Mouse (Mus musculus) liver, embryonic 13.5 days (tissue): ENCODE results near the gene Etv5. TPM values are rescaled to one million over a fixed set of nuclear protein-coding genes. Genes with fewer than 3 reads are reported as not detected.
"Not testable (repeated sequence)": the region's sequence is repeated elsewhere in the genome, so short reads cannot be mapped to it uniquely, and the experiment has no call there.

Source experiments
- ATAC-seq: fragments of 200-750 bp; cut with Nextera tagmentation; 2 replicates; pipeline ENCODE4 v1.8.0; 2017; ENCODE audit warnings: low read depth, mild to moderate bottlenecking, moderate number of reproducible peaks, moderate library complexity
- DNase-seq: peaks from one replicate; pipeline ENCODE4 v3.0.0; 2022
- H3K27ac ChIP-seq: fragments of 300-500 bp; sonication (generic); 2 replicates; pipeline ENCODE4 v1.5.1; 2015; ENCODE audit warnings: moderate library complexity, mild to moderate bottlenecking, inconsistent platforms
- H3K27me3 ChIP-seq: fragments of 300-500 bp; sonication (generic); 2 replicates; pipeline ENCODE4 v1.6.1; 2015; ENCODE audit warnings: mild to moderate bottlenecking, inconsistent platforms
- H3K36me3 ChIP-seq: fragments of 300-500 bp; sonication (generic); 2 replicates; pipeline ENCODE4 v1.6.1; 2015; ENCODE audit warnings: mild to moderate bottlenecking, inconsistent platforms
- H3K4me1 ChIP-seq: fragments of 300-500 bp; sonication (generic); replicated peaks from 2 replicates; pipeline ENCODE4 v1.6.1; 2015; ENCODE audit warnings: inconsistent platforms
- H3K4me2 ChIP-seq: fragments of 300-500 bp; sonication (generic); 2 replicates; pipeline ENCODE4 v1.6.1; 2015; ENCODE audit warnings: inconsistent platforms, mild to moderate bottlenecking, moderate library complexity
- H3K4me3 ChIP-seq: fragments of 300-500 bp; sonication (generic); replicated peaks from 2 replicates; pipeline ENCODE4 v1.5.1; 2015; ENCODE audit warnings: mild to moderate bottlenecking, inconsistent platforms
- H3K9ac ChIP-seq: fragments of 300-500 bp; sonication (generic); 2 replicates; pipeline ENCODE4 v1.6.1; 2015; ENCODE audit warnings: mild to moderate bottlenecking, inconsistent platforms
- H3K9me3 ChIP-seq: fragments of 300-500 bp; sonication (generic); replicated peaks from 2 replicates; pipeline ENCODE4 v1.6.1; 2016; ENCODE audit warnings: inconsistent platforms
- WGBS: fragments of 180-500 bp; shearing (Covaris S2); methylation state at CpG from one replicate; pipeline ENCODE4 v1.1.7; 2015; ENCODE audit not compliant: insufficient replicate concordance; 5-methylcytosine and 5-hydroxymethylcytosine counted together
- polyA plus RNA-seq: library from polyadenylated mRNA; unstranded; fragments of >200 nt; fragmentation: Nextera tagmentation; extraction: Ambion mirVana; gene quantifications from 2 replicates; pipeline ENCODE4 v1.2.1, GENCODE M21; 2015

Etv5 gene
- polyA plus RNA-seq, 1 experiment from 2014 or later: 3.7 TPM

GRCm38 (mm10) chr16:22390348-22390897, 49.1 kb downstream of the Etv5 start:
- Histone ChIP-seq H3K4me1 (no peaks in the 10 kb centered on the region), H3K9me3 (no peaks in the 10 kb centered on the region), H3K36me3 (no peaks in the 10 kb centered on the region), H3K4me2 (no peak overlapping the region), H3K4me3 (no peak overlapping the region), H3K9ac (no peak overlapping the region), H3K27me3 (no peaks in the 10 kb centered on the region), H3K27ac (no peak overlapping the region)
- no peak for DNase-seq
- ATAC-seq: no peak
- WGBS: 74% methylated on average over 9 of the region's 9 CpGs

DNA sequence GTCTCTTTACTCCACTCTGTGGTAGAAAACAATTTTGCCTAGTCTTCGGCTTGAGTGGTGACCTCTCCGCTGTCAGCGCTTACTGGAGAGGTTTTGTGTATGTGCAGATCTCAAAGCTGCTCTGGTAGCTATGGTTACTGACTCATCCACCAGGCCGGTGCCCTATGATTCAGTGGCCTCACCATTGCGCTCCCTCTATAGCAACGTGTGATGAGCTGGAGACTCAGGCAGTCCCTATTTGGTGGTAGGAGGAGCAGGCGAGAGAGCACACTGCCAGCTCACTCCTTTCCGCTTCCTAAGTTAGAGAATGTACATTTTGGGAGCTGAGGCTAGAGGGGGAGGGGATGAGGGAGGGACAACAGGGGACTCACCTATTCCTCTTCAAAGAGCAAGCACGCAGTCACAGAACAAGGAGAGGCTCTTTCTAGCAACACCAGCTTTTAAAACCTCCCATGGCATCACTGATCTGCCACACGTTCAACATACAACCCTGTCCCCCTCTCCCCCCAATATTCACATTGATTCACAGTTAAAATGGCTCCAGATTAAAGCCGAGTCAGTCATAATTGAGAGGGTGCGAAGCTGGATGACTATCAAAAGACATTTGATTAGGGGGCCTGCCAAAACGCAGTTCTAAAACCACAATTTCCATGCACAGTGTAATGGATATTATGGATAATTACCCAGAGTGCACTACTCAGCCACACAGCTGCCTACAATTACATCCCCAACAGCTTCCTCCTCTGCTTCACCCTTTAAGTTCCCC, 50.2 kb downstream of the Etv5 start:
- no peaks in the 10 kb centered on the region for H3K4me1 ChIP-seq
- DNase-seq (no peak), ATAC-seq (no peak)
- WGBS: 70% methylated on average over 13 of the region's 13 CpGs
- H3K4me2 ChIP-seq: no peak overlapping the region
- no peaks in the 10 kb centered on the region for H3K9me3 ChIP-seq
- H3K9ac ChIP-seq: no peak overlapping the region
- no peak overlapping the region for H3K4me3 ChIP-seq
- H3K27ac ChIP-seq: no peak overlapping the region
- peaks cover under 1% of the 10 kb centered on the region; the same call in 1 of the 2 replicates for H3K36me3 ChIP-seq
- no peaks in the 10 kb centered on the region for H3K27me3 ChIP-seq

DNA sequence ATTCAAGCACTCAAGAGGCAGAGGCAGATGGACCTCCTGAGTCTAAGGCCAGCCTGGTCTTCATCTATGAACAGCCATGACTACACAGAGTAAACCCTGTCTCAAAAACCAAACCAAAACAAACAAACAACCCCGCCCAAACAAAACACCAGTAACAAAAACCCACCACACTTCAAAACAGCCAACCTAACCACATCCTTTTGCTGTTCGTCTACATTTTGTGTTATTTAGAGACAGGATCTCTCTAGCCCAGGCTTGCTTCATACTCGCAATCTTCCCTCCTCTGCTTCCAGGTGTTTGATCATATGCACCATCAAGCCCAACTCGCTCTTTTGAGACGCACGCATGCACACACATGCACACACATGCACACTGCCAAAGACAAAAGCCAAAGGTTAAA, 51.8 kb downstream of the Etv5 start:
- ATAC-seq (no peak), DNase-seq (no peak)
- Histone ChIP-seq H3K4me1 (no peaks in the 10 kb centered on the region), H3K27ac (no peak overlapping the region), H3K27me3 (no peaks in the 10 kb centered on the region), H3K36me3 (peaks cover 3% of the 10 kb centered on the region; the same call in 1 of the 2 replicates), H3K9ac (no peak overlapping the region), H3K4me2 (no peak overlapping the region), H3K9me3 (no peaks in the 10 kb centered on the region), H3K4me3 (no peak overlapping the region)
- WGBS: 68% methylated on average over 6 of the region's 6 CpGs

DNA sequence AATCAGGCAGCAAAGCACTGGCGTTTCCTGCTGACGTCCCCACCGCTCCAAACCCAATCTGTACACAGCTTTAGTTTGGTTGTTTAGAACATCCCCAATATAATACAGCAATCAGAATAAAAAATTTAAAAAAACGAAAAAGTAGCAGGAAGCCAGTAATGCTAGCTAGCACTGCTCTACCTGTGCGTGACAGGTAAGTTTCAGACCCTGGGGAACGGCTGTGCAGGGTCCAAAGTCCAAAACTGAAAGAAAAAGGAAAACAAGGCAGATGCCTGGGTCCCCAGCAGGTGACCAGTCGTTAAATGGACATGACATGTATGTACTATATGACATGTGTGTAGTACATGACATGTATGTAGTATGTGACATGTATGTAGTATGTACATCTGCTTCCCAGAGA, 57.5 kb downstream of the Etv5 start:
- H3K4me3 ChIP-seq, H3K9me3 ChIP-seq, ATAC-seq, H3K4me1 ChIP-seq, H3K4me2 ChIP-seq, H3K36me3 ChIP-seq, DNase-seq, H3K27ac ChIP-seq, H3K9ac ChIP-seq, H3K27me3 ChIP-seq: not testable (repeated sequence)
- 70% methylated on average over 6 of the region's 7 CpGs for WGBS

DNA sequence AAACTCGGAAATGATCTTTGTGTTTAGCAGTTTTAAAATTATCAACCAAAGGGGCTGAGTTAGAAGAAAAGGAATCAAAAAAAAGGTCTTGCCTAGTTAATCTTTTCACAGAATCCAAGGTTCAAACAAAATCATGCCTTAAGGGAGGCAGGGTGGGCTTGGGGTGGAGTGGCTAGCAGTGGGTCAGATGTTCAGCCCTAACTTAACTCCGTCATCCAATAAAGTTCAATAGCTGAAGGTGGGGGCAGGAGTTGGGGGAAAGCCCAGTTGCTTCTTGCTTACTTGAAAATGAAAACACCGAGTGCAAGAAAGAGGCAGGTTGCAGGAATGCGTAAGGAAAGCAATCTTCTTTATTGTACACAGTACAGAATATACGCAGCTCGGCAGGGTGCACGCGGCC, 58.5 kb downstream of the Etv5 start:
- WGBS: 70% methylated on average over 8 of the region's 8 CpGs
- DNase-seq: no peak
- H3K27ac ChIP-seq: no peak overlapping the region
- no peak overlapping the region for H3K4me3 ChIP-seq
- H3K36me3 ChIP-seq: peaks cover 3% of the 10 kb centered on the region; the same call in 1 of the 2 replicates
- H3K4me1 ChIP-seq: no peaks in the 10 kb centered on the region
- H3K4me2 ChIP-seq: no peak overlapping the region
- ATAC-seq: no peak
- no peaks in the 10 kb centered on the region for H3K9me3 ChIP-seq
- H3K9ac ChIP-seq: no peak overlapping the region
- H3K27me3 ChIP-seq: no peaks in the 10 kb centered on the region

DNA sequence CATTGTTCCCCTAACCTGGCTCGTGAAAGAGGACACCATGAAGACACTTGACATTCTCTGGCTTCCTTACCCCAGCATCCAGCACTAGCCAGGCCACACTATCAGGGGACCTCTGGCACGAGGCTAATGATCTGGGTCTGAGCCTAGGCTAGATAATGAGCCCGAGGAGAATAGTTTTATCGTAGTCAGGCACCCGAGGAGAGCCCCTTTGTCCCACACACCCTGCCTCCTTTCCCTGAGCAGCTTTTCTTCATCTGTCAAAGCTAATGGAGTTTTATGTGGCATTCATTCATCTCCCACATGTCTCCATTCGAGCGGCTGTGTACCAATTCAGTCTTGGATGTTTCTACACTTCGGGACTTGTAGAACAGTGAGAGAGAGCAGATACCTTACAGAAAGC, 59.5 kb downstream of the Etv5 start:
- Histone ChIP-seq H3K4me3 (no peak overlapping the region), H3K4me2 (no peak overlapping the region), H3K9me3 (no peaks in the 10 kb centered on the region), H3K27ac (no peak overlapping the region), H3K9ac (no peak overlapping the region), H3K36me3 (peaks cover 3% of the 10 kb centered on the region; the same call in 1 of the 2 replicates), H3K27me3 (no peaks in the 10 kb centered on the region), H3K4me1 (no peaks in the 10 kb centered on the region)
- DNase-seq (no peak), ATAC-seq (no peak)
- 61% methylated on average over 8 of the region's 8 CpGs for WGBS

- H3K27me3 ChIP-seq: no peaks in the 10 kb centered on the region
- no peak overlapping the region for H3K4me2 ChIP-seq
- no peak overlapping the region for H3K27ac ChIP-seq
- H3K9me3 ChIP-seq: no peaks in the 10 kb centered on the region
- peaks cover 3% of the 10 kb centered on the region; the same call in 1 of the 2 replicates for H3K36me3 ChIP-seq
- no peak overlapping the region for H3K4me3 ChIP-seq
- 66% methylated on average over 4 of the region's 4 CpGs for WGBS
- ATAC-seq (no peak), DNase-seq (no peak)
- H3K9ac ChIP-seq: no peak overlapping the region
- no peaks in the 10 kb centered on the region for H3K4me1 ChIP-seq
Observed at GRCm38 (mm10) chr16:22379342-22379741, 60.2 kb downstream of the Etv5 start.

DNA sequence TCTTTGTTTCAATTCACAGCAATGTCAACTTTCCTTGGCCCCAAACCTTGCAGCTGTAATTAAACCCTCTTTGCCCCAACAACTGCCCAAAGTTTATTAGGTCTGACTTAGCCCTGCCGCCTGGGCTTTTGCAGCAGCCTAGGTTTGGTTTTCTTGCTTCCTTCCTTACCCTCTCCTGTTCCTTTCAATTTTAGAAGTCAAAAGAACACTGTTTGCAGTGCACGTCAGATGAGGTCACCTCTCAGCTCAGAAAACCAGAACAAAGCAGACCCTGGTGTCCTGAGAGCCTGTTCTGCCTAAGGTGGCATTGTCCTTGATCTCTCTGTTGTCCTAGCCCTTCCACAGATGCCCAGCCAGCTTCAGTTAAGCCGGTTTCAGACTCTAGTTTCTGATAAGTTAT, 61.8 kb downstream of the Etv5 start:
- H3K4me2 ChIP-seq: no peak overlapping the region
- no peaks in the 10 kb centered on the region for H3K36me3 ChIP-seq
- H3K9ac ChIP-seq: no peak overlapping the region
- no peaks in the 10 kb centered on the region for H3K4me1 ChIP-seq
- ATAC-seq (no peak), DNase-seq (no peak)
- H3K27me3 ChIP-seq: no peaks in the 10 kb centered on the region
- WGBS: 32% methylated on average over 3 of the region's 3 CpGs
- H3K27ac ChIP-seq: no peak overlapping the region
- H3K9me3 ChIP-seq: no peaks in the 10 kb centered on the region
- H3K4me3 ChIP-seq: no peak overlapping the region

GRCm38 (mm10) chr16:22374898-22375297, 64.6 kb downstream of the Etv5 start:
- Histone ChIP-seq H3K4me2 (no peak overlapping the region), H3K9ac (no peak overlapping the region), H3K9me3 (no peaks in the 10 kb centered on the region), H3K27me3 (no peaks in the 10 kb centered on the region), H3K4me3 (no peak overlapping the region), H3K4me1 (no peaks in the 10 kb centered on the region), H3K27ac (no peak overlapping the region), H3K36me3 (no peaks in the 10 kb centered on the region)
- no peak for DNase-seq
- 59% methylated on average over 2 of the region's 2 CpGs for WGBS
- no peak for ATAC-seq

GRCm38 (mm10) chr16:22372701-22373124, 66.8 kb downstream of the Etv5 start:
- no peak overlapping the region for H3K4me2 ChIP-seq
- no peaks in the 10 kb centered on the region for H3K27me3 ChIP-seq
- no peak overlapping the region for H3K27ac ChIP-seq
- 34% methylated on average over 10 of the region's 10 CpGs for WGBS
- no peak overlapping the region for H3K9ac ChIP-seq
- no peaks in the 10 kb centered on the region for H3K36me3 ChIP-seq
- H3K4me1 ChIP-seq: no peaks in the 10 kb centered on the region
- no peak for ATAC-seq
- no peaks in the 10 kb centered on the region for H3K9me3 ChIP-seq
- DNase-seq: no peak
- H3K4me3 ChIP-seq: no peak overlapping the region

- no peak for DNase-seq
- H3K36me3 ChIP-seq: no peaks in the 10 kb centered on the region
- H3K4me3 ChIP-seq: no peak overlapping the region
- H3K9me3 ChIP-seq: no peaks in the 10 kb centered on the region
- no peak overlapping the region for H3K27ac ChIP-seq
- no peaks in the 10 kb centered on the region for H3K27me3 ChIP-seq
- H3K9ac ChIP-seq: no peak overlapping the region
- H3K4me2 ChIP-seq: no peak overlapping the region
- WGBS: 41% methylated on average over 1 of the region's 1 CpGs
- H3K4me1 ChIP-seq: no peaks in the 10 kb centered on the region
- no peak for ATAC-seq
Observed at GRCm38 (mm10) chr16:22372225-22372624, 67.3 kb downstream of the Etv5 start.

DNA sequence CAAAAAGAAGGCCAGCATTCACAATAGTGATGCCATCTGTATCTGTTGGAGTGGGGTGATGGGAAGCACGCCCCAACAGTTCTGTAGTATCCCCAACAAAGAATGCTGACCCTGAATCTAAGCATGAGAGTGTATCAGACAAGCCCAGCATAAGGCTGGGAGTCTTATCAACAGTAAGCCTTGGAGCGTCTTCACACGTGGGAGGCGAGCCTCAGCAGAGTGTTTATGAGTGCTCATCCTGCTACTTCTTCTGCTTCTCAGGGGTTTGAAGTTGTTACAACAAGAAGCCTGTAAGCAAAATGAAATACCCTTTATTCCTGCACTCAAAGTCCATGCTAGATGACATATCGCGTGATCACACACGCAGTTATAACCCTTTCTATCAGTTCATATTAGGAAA, 72.4 kb downstream of the Etv5 start:
- no peak overlapping the region for H3K27ac ChIP-seq

More for the DNA sequence above, 72.4 kb downstream of the Etv5 start:
- no peaks in the 10 kb centered on the region for H3K9me3 ChIP-seq
- no peaks in the 10 kb centered on the region for H3K36me3 ChIP-seq
- no peak overlapping the region for H3K4me3 ChIP-seq
- H3K9ac ChIP-seq: no peak overlapping the region
- DNase-seq (no peak), ATAC-seq (no peak)
- H3K4me2 ChIP-seq: no peak overlapping the region
- no peaks in the 10 kb centered on the region for H3K4me1 ChIP-seq
- 59% methylated on average over 7 of the region's 7 CpGs for WGBS
- H3K27me3 ChIP-seq: no peaks in the 10 kb centered on the region
